ENCODE assay signal across 8 mouse cellular contexts in the genomic region with DNA sequence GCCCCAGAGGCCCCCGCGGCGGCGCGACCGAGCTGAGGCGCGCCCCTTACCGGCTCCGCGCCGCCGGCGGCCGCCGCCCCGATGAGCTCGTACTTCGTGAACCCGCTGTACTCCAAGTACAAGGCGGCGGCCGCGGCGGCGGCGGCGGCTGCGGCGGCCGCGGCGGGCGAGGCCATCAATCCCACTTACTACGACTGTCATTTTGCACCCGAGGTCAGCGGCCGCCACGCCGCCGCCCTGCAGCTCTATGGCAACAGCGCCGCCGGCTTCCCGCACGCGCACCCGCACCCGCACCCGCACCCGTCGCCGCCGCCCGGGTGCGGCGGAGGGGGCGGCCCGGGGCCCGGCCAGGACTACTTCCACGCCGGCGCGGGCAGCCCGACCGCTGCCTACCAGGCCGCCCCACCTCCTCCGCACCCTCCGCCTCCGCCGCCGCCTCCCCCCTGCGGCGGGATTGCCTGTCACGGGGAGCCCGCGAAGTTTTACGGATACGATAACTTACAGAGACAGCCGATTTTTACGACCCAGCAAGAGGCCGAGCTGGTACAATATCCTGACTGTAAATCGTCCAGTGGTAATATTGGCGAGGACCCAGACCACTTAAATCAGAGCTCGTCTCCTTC. TPM values are rescaled to one million over a fixed set of nuclear protein-coding genes. Genes with fewer than 3 reads are reported as not detected.
A peak's percentile ranks its signal among the peaks of the same experiment; 100 is the strongest.
DNase-seq lines count a peak whose midpoint lies in the region; ATAC-seq and TF ChIP-seq lines count a peak whose summit lies in the region.

No protein-coding gene starts in this region.

- peaks cover 98% of the 10 kb centered on the region for H3K27me3 ChIP-seq in heart, embryonic 15.5 days
- H3K27me3 ChIP-seq in liver, embryonic 16.5 days (ENCODE audit: control insufficient read depth, insufficient read depth, low read depth, low read length), result peaks cover 95% of the 10 kb centered on the region

- WGBS in heart, embryonic 15.5 days, result under 1% methylated on average over 70 of the region's 85 CpGs
- WGBS in liver, embryonic 16.5 days (ENCODE audit: insufficient replicate concordance), result 1% methylated on average over 37 of the region's 85 CpGs

- peaks cover 14% of the 10 kb centered on the region for H3K4me1 ChIP-seq in heart, embryonic 15.5 days (replicated peaks)
- H3K4me1 ChIP-seq in bone marrow macrophage, adult 2 months (ENCODE audit: control insufficient read depth, insufficient read depth, low read length), result no peaks in the 10 kb centered on the region
- H3K4me1 ChIP-seq in liver, embryonic 16.5 days (ENCODE audit: control insufficient read depth, low read depth, low read length), result peaks cover 2% of the 10 kb centered on the region; the same call in 1 of the 2 replicates

- no peak for TF ChIP-seq POLR2A in bone marrow macrophage, adult 2 months (IDR thresholded peaks at IDR 0.05; ENCODE audit: borderline replicate concordance, low read depth, low read length)

- H3K9me3 ChIP-seq in heart, embryonic 15.5 days (replicated peaks), result no peaks in the 10 kb centered on the region
- no peaks in the 10 kb centered on the region for H3K9me3 ChIP-seq in liver, embryonic 16.5 days (replicated peaks; ENCODE audit: control insufficient read depth, low read length)

- DNase-seq in heart, adult 18-20 months, result no peak
- DNase-seq in induced T-regulatory cell, adult 2 months (ENCODE audit: low read depth), result peak; percentile 22
- peak; percentile 51 for DNase-seq in yolk sac, embryonic 10.5 days (ENCODE audit: low spot score)
- DNase-seq in spleen, adult 12 weeks (ENCODE audit: low spot score), result no peak
- DNase-seq in left cerebral cortex, postnatal 10 days (ENCODE audit: extremely low spot score in 1 of 2, low spot score in 2 of 2), result no peak

- peak overlapping the region; percentile 90 for H3K4me2 ChIP-seq in heart, embryonic 15.5 days
- peak overlapping the region; percentile 53 for H3K4me2 ChIP-seq in liver, embryonic 16.5 days (ENCODE audit: low read depth, low read length)

- peak overlapping the region; percentile 53 for H3K4me3 ChIP-seq in heart, embryonic 15.5 days
- H3K4me3 ChIP-seq in bone marrow macrophage, adult 2 months (ENCODE audit: insufficient read depth, low read length), result peak overlapping the region; percentile 30
- peak overlapping the region; percentile 46 for H3K4me3 ChIP-seq in liver, embryonic 16.5 days (ENCODE audit: low read depth, low read length)

- no peak for TF ChIP-seq CTCF in bone marrow macrophage, adult 2 months (IDR thresholded peaks at IDR 0.05; ENCODE audit: low read depth, low read length)

- ATAC-seq in heart, embryonic 15.5 days (replicated peaks; ENCODE audit: insufficient number of reproducible peaks, insufficient read depth, low FRiP score, low read depth), result 0 out of 2 replicates have a peak, but pooled peaks have one; percentile 14
- no peak for ATAC-seq in liver, embryonic 16.5 days (ENCODE audit: low read depth)

- peak overlapping the region; percentile 46 for H3K9ac ChIP-seq in heart, embryonic 15.5 days
- no peak overlapping the region for H3K9ac ChIP-seq in liver, embryonic 16.5 days (ENCODE audit: low read depth, low read length)

- no peaks in the 10 kb centered on the region for H3K36me3 ChIP-seq in heart, embryonic 15.5 days
- H3K36me3 ChIP-seq in liver, embryonic 16.5 days (ENCODE audit: control insufficient read depth, insufficient read depth), result no peaks in the 10 kb centered on the region

- intact Hi-C loops in left cerebral cortex, postnatal 10 days (cut with DNase I), result loop anchor here (10.0 kb wide), 1 partner anchor 719 kb away; no protein-coding TSS in a partner anchor

- no peak overlapping the region for H3K27ac ChIP-seq in heart, embryonic 15.5 days
- no peak overlapping the region for H3K27ac ChIP-seq in bone marrow macrophage, adult 2 months (ENCODE audit: insufficient read depth, low read depth, low read length)
- H3K27ac ChIP-seq in liver, embryonic 16.5 days (ENCODE audit: low read length), result no peak overlapping the region

RNA-seq across cellular contexts. Expression of a gene that starts 1.2 kb away (rescaled TPM):
- 0.24 and 0.56 TPM in 2 replicates for polyA plus RNA-seq in heart, embryonic 15.5 days (2015; fragmentation: Nextera tagmentation; extraction: Ambion mirVana)
- total RNA-seq in heart, adult 18-20 months (2021), result 1 to 10 TPM in 1 of 2 experiments, under 1 TPM in 1; 0.65 to 2.3 TPM
- polyA plus RNA-seq in bone marrow macrophage, adult 2 months (2012; ENCODE audit: insufficient read depth, insufficient read length, missing spikeins), result not detected in 2 replicates
- 0.04 and 0.05 TPM in 2 replicates for polyA plus RNA-seq in liver, embryonic 16.5 days (2015; fragmentation: Nextera tagmentation; extraction: Ambion mirVana)
- total RNA-seq in left cerebral cortex, postnatal 10 days (2021), result not detected

RNA-seq across cellular contexts. Expression of a gene that starts 6.1 kb away (rescaled TPM):
- polyA plus RNA-seq in heart, embryonic 15.5 days (2015; fragmentation: Nextera tagmentation; extraction: Ambion mirVana), result 0.29 and 1.0 TPM in 2 replicates
- not detected for total RNA-seq in heart, adult 18-20 months (2021)
- polyA plus RNA-seq in bone marrow macrophage, adult 2 months (2012; ENCODE audit: insufficient read depth, insufficient read length, missing spikeins), result not detected in 2 replicates
- polyA plus RNA-seq in liver, embryonic 16.5 days (2015; fragmentation: Nextera tagmentation; extraction: Ambion mirVana), result 0.09 TPM in 1 of 2 replicates, not detected in the other
- not detected for total RNA-seq in left cerebral cortex, postnatal 10 days (2021)

RNA-seq across cellular contexts. Expression of a gene that starts 6.2 kb away (rescaled TPM):
- 0.09 and 0.15 TPM in 2 replicates for polyA plus RNA-seq in heart, embryonic 15.5 days (2015; fragmentation: Nextera tagmentation; extraction: Ambion mirVana)
- total RNA-seq in heart, adult 18-20 months (2021), result under 1 TPM; 0.25 to 0.26 TPM
- polyA plus RNA-seq in bone marrow macrophage, adult 2 months (2012; ENCODE audit: insufficient read depth, insufficient read length, missing spikeins), result not detected in 2 replicates
- not detected in 2 replicates for polyA plus RNA-seq in liver, embryonic 16.5 days (2015; fragmentation: Nextera tagmentation; extraction: Ambion mirVana)
- total RNA-seq in left cerebral cortex, postnatal 10 days (2021), result not detected

RNA-seq across cellular contexts. Expression of a gene that starts 8.1 kb away (rescaled TPM):
- 0.14 and 0.15 TPM in 2 replicates for polyA plus RNA-seq in heart, embryonic 15.5 days (2015; fragmentation: Nextera tagmentation; extraction: Ambion mirVana)
- total RNA-seq in heart, adult 18-20 months (2021), result under 1 TPM; 0.15 to 0.44 TPM
- not detected in 2 replicates for polyA plus RNA-seq in bone marrow macrophage, adult 2 months (2012; ENCODE audit: insufficient read depth, insufficient read length, missing spikeins)
- polyA plus RNA-seq in liver, embryonic 16.5 days (2015; fragmentation: Nextera tagmentation; extraction: Ambion mirVana), result not detected in 2 replicates
- total RNA-seq in left cerebral cortex, postnatal 10 days (2021), result not detected

RNA-seq across cellular contexts. Expression of a gene that starts 13.9 kb away (rescaled TPM):
- 0.08 TPM in 1 of 2 replicates, not detected in the other for polyA plus RNA-seq in heart, embryonic 15.5 days (2015; fragmentation: Nextera tagmentation; extraction: Ambion mirVana)
- total RNA-seq in heart, adult 18-20 months (2021), result not detected
- polyA plus RNA-seq in bone marrow macrophage, adult 2 months (2012; ENCODE audit: insufficient read depth, insufficient read length, missing spikeins), result not detected in 2 replicates
- not detected in 2 replicates for polyA plus RNA-seq in liver, embryonic 16.5 days (2015; fragmentation: Nextera tagmentation; extraction: Ambion mirVana)
- not detected for total RNA-seq in left cerebral cortex, postnatal 10 days (2021)

Comparison
In these comparisons a context has a peak if more than half of its experiments do, and no peak if none do; other contexts are left out.
1. DNase-seq: peak in induced T-regulatory cell, adult 2 months (single experiment) and yolk sac, embryonic 10.5 days (single experiment); none in heart, adult 18-20 months (0 of 2), spleen, adult 12 weeks (single experiment) and left cerebral cortex, postnatal 10 days (0 of 2).
2. Peak in every context shown above with its lines, with median percentiles within 50 percentile points of each other: H3K4me3 ChIP-seq.